Mouse (Mus musculus): ENCODE measurements around the gene Apobr. TPM values are rescaled to one million over a fixed set of nuclear protein-coding genes. Genes with fewer than 3 reads are reported as not detected.

Apobr gene
- polyA plus RNA-seq, 1 experiment from 2014 or later = 0.61 TPM

- 46% methylated on average over 6 of the region's 6 CpGs for WGBS (ENCODE audit: insufficient replicate concordance)
- no peak overlapping the region for H3K9ac ChIP-seq
- H3K4me3 ChIP-seq (replicated peaks) = no peak overlapping the region
- H3K4me1 ChIP-seq (replicated peaks) = 0 out of 2 replicates have a peak, but pooled peaks cover 9% of the 10 kb centered on the region
- no peaks in the 10 kb centered on the region for H3K27me3 ChIP-seq
- no peak overlapping the region for H3K4me2 ChIP-seq
- no peak for ATAC-seq (ENCODE audit: low read depth)
- DNase-seq = no peak
- no peak overlapping the region for H3K27ac ChIP-seq
- H3K9me3 ChIP-seq (replicated peaks) = no peaks in the 10 kb centered on the region
- H3K36me3 ChIP-seq = no peaks in the 10 kb centered on the region
These were observed 14.2 kb downstream of the Apobr start for GRCm38 (mm10) chr7:126598919-126599318.

- ATAC-seq (ENCODE audit: low read depth) = no peak
- WGBS (ENCODE audit: insufficient replicate concordance) = 26% methylated on average over 5 of the region's 5 CpGs
- no peak overlapping the region for H3K4me3 ChIP-seq (replicated peaks)
- H3K27ac ChIP-seq = no peak overlapping the region
- H3K27me3 ChIP-seq = no peaks in the 10 kb centered on the region
- no peak for DNase-seq
- no peak overlapping the region for H3K4me2 ChIP-seq
- no peaks in the 10 kb centered on the region for H3K36me3 ChIP-seq
- H3K9me3 ChIP-seq (replicated peaks) = no peaks in the 10 kb centered on the region
- H3K9ac ChIP-seq = no peak overlapping the region
- H3K4me1 ChIP-seq (replicated peaks) = 0 out of 2 replicates have a peak, but pooled peaks cover 5% of the 10 kb centered on the region
These were observed 17.2 kb downstream of the Apobr start for GRCm38 (mm10) chr7:126601896-126602295.

GRCm38 (mm10) chr7:126602650-126603049 is 17.9 kb downstream of the Apobr start:
- H3K27ac ChIP-seq = no peak overlapping the region
- H3K27me3 ChIP-seq = no peaks in the 10 kb centered on the region
- ATAC-seq (ENCODE audit: low read depth) = no peak
- no peak for DNase-seq
- no peak overlapping the region for H3K4me3 ChIP-seq (replicated peaks)
- H3K4me1 ChIP-seq (replicated peaks) = 0 out of 2 replicates have a peak, but pooled peaks cover 8% of the 10 kb centered on the region
- no peaks in the 10 kb centered on the region for H3K36me3 ChIP-seq
- 54% methylated on average over 3 of the region's 3 CpGs for WGBS (ENCODE audit: insufficient replicate concordance)
- H3K9me3 ChIP-seq (replicated peaks) = no peaks in the 10 kb centered on the region
- no peak overlapping the region for H3K9ac ChIP-seq
- no peak overlapping the region for H3K4me2 ChIP-seq

GRCm38 (mm10) chr7:126606611-126607010 is 21.9 kb downstream of the Apobr start:
- DNase-seq = no peak
- H3K4me1 ChIP-seq (replicated peaks) = peaks cover 14% of the 10 kb centered on the region
- H3K4me2 ChIP-seq = no peak overlapping the region
- H3K9ac ChIP-seq = no peak overlapping the region
- H3K4me3 ChIP-seq (replicated peaks) = no peak overlapping the region
- ATAC-seq (ENCODE audit: low read depth) = no peak
- WGBS (ENCODE audit: insufficient replicate concordance) = 60% methylated on average over 5 of the region's 5 CpGs
- H3K36me3 ChIP-seq = no peaks in the 10 kb centered on the region
- H3K27ac ChIP-seq = no peak overlapping the region
- no peaks in the 10 kb centered on the region for H3K9me3 ChIP-seq (replicated peaks)
- H3K27me3 ChIP-seq = no peaks in the 10 kb centered on the region

GRCm38 (mm10) chr7:126607064-126607463 is 22.3 kb downstream of the Apobr start:
- H3K27ac ChIP-seq = no peak overlapping the region
- DNase-seq = no peak
- no peak for ATAC-seq (ENCODE audit: low read depth)

GRCm38 (mm10) chr7:126607796-126608195 is 23.1 kb downstream of the Apobr start:
- DNase-seq = no peak
- no peaks in the 10 kb centered on the region for H3K9me3 ChIP-seq (replicated peaks)
- no peak overlapping the region for H3K9ac ChIP-seq
- peaks cover 9% of the 10 kb centered on the region for H3K4me1 ChIP-seq (replicated peaks)
- WGBS (ENCODE audit: insufficient replicate concordance) = 67% methylated on average over 5 of the region's 5 CpGs
- ATAC-seq (ENCODE audit: low read depth) = no peak
- H3K27me3 ChIP-seq = no peaks in the 10 kb centered on the region
- no peaks in the 10 kb centered on the region for H3K36me3 ChIP-seq
- H3K4me3 ChIP-seq (replicated peaks) = no peak overlapping the region
- no peak overlapping the region for H3K27ac ChIP-seq
- H3K4me2 ChIP-seq = no peak overlapping the region

More at GRCm38 (mm10) chr7:126607064-126607463, 22.3 kb downstream of the Apobr start:
- no peak overlapping the region for H3K4me3 ChIP-seq (replicated peaks)
- H3K4me1 ChIP-seq (replicated peaks) = peaks cover 12% of the 10 kb centered on the region
- H3K4me2 ChIP-seq = no peak overlapping the region
- no peaks in the 10 kb centered on the region for H3K36me3 ChIP-seq
- H3K9ac ChIP-seq = no peak overlapping the region
- H3K9me3 ChIP-seq (replicated peaks) = no peaks in the 10 kb centered on the region
- WGBS (ENCODE audit: insufficient replicate concordance) = 63% methylated on average over 3 of the region's 3 CpGs
- no peaks in the 10 kb centered on the region for H3K27me3 ChIP-seq

GRCm38 (mm10) chr7:126612736-126613135 is 28.0 kb downstream of the Apobr start:
- Histone ChIP-seq H3K4me2 (no peak overlapping the region), H3K27ac (no peak overlapping the region), H3K9ac (no peak overlapping the region), H3K4me3 (replicated peaks) (no peak overlapping the region), H3K4me1 (replicated peaks) (peaks cover 6% of the 10 kb centered on the region), H3K36me3 (no peaks in the 10 kb centered on the region), H3K9me3 (replicated peaks) (no peaks in the 10 kb centered on the region), H3K27me3 (no peaks in the 10 kb centered on the region)
- DNase-seq = no peak
- 75% methylated on average over 3 of the region's 3 CpGs for WGBS (ENCODE audit: insufficient replicate concordance)
- ATAC-seq (ENCODE audit: low read depth) = no peak

- H3K36me3 ChIP-seq = no peaks in the 10 kb centered on the region
- H3K9ac ChIP-seq = no peak overlapping the region
- no peak overlapping the region for H3K27ac ChIP-seq
- no peak overlapping the region for H3K4me3 ChIP-seq (replicated peaks)
- DNase-seq (no peak), ATAC-seq (ENCODE audit: low read depth) (no peak)
- no peaks in the 10 kb centered on the region for H3K9me3 ChIP-seq (replicated peaks)
- no peak overlapping the region for H3K4me2 ChIP-seq
- peaks cover 11% of the 10 kb centered on the region for H3K4me1 ChIP-seq (replicated peaks)
- H3K27me3 ChIP-seq = no peaks in the 10 kb centered on the region
- WGBS (ENCODE audit: insufficient replicate concordance) = 49% methylated on average over 3 of the region's 3 CpGs
These were observed 32.0 kb downstream of the Apobr start for GRCm38 (mm10) chr7:126616707-126617106.

GRCm38 (mm10) chr7:126619559-126620275 is 35.0 kb downstream of the Apobr start:
- H3K4me2 ChIP-seq = no peak overlapping the region
- ATAC-seq (ENCODE audit: low read depth) = no peak
- H3K36me3 ChIP-seq = no peaks in the 10 kb centered on the region
- H3K27ac ChIP-seq = no peak overlapping the region
- no peak overlapping the region for H3K4me3 ChIP-seq (replicated peaks)
- no peaks in the 10 kb centered on the region for H3K27me3 ChIP-seq
- no peak overlapping the region for H3K9ac ChIP-seq
- H3K4me1 ChIP-seq (replicated peaks) = peaks cover 40% of the 10 kb centered on the region
- no peaks in the 10 kb centered on the region for H3K9me3 ChIP-seq (replicated peaks)
- 73% methylated on average over 10 of the region's 10 CpGs for WGBS (ENCODE audit: insufficient replicate concordance)
- DNase-seq = no peak

- no peaks in the 10 kb centered on the region for H3K9me3 ChIP-seq (replicated peaks)
- ATAC-seq (ENCODE audit: low read depth) = peak; percentile 77
- H3K27ac ChIP-seq = peak overlapping the region; percentile 29; the same call in 1 of the 2 replicates
- no peak for DNase-seq
- WGBS (ENCODE audit: insufficient replicate concordance) = 48% methylated on average over 9 of the region's 9 CpGs
- H3K4me2 ChIP-seq = 0 out of 2 replicates have a peak overlapping the region, but pooled peaks have one; percentile 15
- no peaks in the 10 kb centered on the region for H3K36me3 ChIP-seq
- no peaks in the 10 kb centered on the region for H3K27me3 ChIP-seq
- H3K4me3 ChIP-seq (replicated peaks) = no peak overlapping the region
- H3K4me1 ChIP-seq (replicated peaks) = peaks cover 56% of the 10 kb centered on the region
- no peak overlapping the region for H3K9ac ChIP-seq
These were observed 37.0 kb downstream of the Apobr start for GRCm38 (mm10) chr7:126621452-126622359.

- DNase-seq (no peak), ATAC-seq (ENCODE audit: low read depth) (0 out of 2 replicates have a peak, but pooled peaks have one; percentile 30)
- no peak overlapping the region for H3K4me2 ChIP-seq
- WGBS (ENCODE audit: insufficient replicate concordance) = 11% methylated on average over 1 of the region's 1 CpGs
- H3K36me3 ChIP-seq = no peaks in the 10 kb centered on the region
- H3K27ac ChIP-seq = no peak overlapping the region
- peaks cover 58% of the 10 kb centered on the region for H3K4me1 ChIP-seq (replicated peaks)
- H3K27me3 ChIP-seq = no peaks in the 10 kb centered on the region
- no peaks in the 10 kb centered on the region for H3K9me3 ChIP-seq (replicated peaks)
- no peak overlapping the region for H3K4me3 ChIP-seq (replicated peaks)
- no peak overlapping the region for H3K9ac ChIP-seq
These were observed 38.6 kb downstream of the Apobr start for GRCm38 (mm10) chr7:126623381-126623780.
